Comparison of ENCODE assay signal across 7 mouse cellular contexts in genomic region chr11:84916053-84916702, GRCm38 (mm10). TPM values are rescaled to one million over a fixed set of nuclear protein-coding genes. Genes with fewer than 3 reads are reported as not detected.
DNase-seq lines count a peak whose midpoint lies in the region; ATAC-seq lines count a peak whose summit lies in the region.

Znhit3 (minus strand) TSS chr11:84916366.

- H3K9ac ChIP-seq in intestine, embryonic 15.5 days, result peak within 1 kb of the TSS; percentile 79

- H3K4me3 ChIP-seq in intestine, embryonic 15.5 days (replicated peaks), result peak within 1 kb of the TSS; percentile 87
- H3K4me3 ChIP-seq in midbrain, embryonic 10.5 days, result peak within 1 kb of the TSS; percentile 72

- ATAC-seq in intestine, embryonic 15.5 days, result peak; percentile 93

- H3K9me3 ChIP-seq in intestine, embryonic 15.5 days, result no peaks in the 10 kb centered on the region
- H3K9me3 ChIP-seq in midbrain, embryonic 10.5 days (replicated peaks), result no peaks in the 10 kb centered on the region

- 3% methylated on average over 34 of the region's 34 CpGs for WGBS in intestine, embryonic 15.5 days
- 4% methylated on average over 34 of the region's 34 CpGs for WGBS in midbrain, embryonic 10.5 days

- H3K36me3 ChIP-seq in intestine, embryonic 15.5 days, result peaks cover 9% of the 10 kb centered on the region; the same call in 1 of the 2 replicates
- peaks cover 35% of the 10 kb centered on the region for H3K36me3 ChIP-seq in midbrain, embryonic 10.5 days

- peak; percentile 66 to 70 for DNase-seq in adrenal gland, adult 18-20 months (ENCODE audit: low spot score in 2 of 2)
- peak; percentile 94 for DNase-seq in embryo, embryonic 11 days
- DNase-seq in gastrocnemius, postnatal 36 days, result peak; percentile 53 to 68
- DNase-seq in left cerebral cortex, postnatal 25 days (ENCODE audit: low spot score in 2 of 2), result peak; percentile 91 to 96
- peak; percentile 80 for DNase-seq in midbrain, embryonic 10.5 days (ENCODE audit: low spot score)
- DNase-seq in right cerebral cortex, postnatal 4 days, result peak; percentile 73

- peak within 1 kb of the TSS; percentile 62 for H3K4me2 ChIP-seq in intestine, embryonic 15.5 days (replicated peaks)

- H3K4me1 ChIP-seq in intestine, embryonic 15.5 days (replicated peaks), result 0 out of 2 replicates have a peak, but pooled peaks cover 4% of the 10 kb centered on the region
- H3K4me1 ChIP-seq in midbrain, embryonic 10.5 days, result peaks cover 24% of the 10 kb centered on the region

- 0 out of 2 replicates have a peak within 1 kb of the TSS, but pooled peaks have one; percentile 45 for H3K27ac ChIP-seq in intestine, embryonic 15.5 days
- peak within 1 kb of the TSS; percentile 86 for H3K27ac ChIP-seq in midbrain, embryonic 10.5 days (replicated peaks)

- intact Hi-C loops in gastrocnemius, postnatal 36 days (cut with DNase I), result loop anchor here (5.0 kb wide), 2 partner anchors 61 to 76 kb away; no protein-coding TSS in a partner anchor
- intact Hi-C loops in left cerebral cortex, postnatal 25 days (cut with DNase I), result no loop called here

- no peaks in the 10 kb centered on the region for H3K27me3 ChIP-seq in intestine, embryonic 15.5 days (replicated peaks)
- no peaks in the 10 kb centered on the region for H3K27me3 ChIP-seq in midbrain, embryonic 10.5 days (ENCODE audit: low read depth, poor library complexity, severe bottlenecking)

RNA-seq across cellular contexts. Expression of gene Znhit3, which starts in this region (rescaled TPM):
- 1 to 10 TPM; 8.8 to 9.9 TPM for total RNA-seq in adrenal gland, adult 18-20 months (2021)
- 10 to 100 TPM; 11.7 to 12.8 TPM for total RNA-seq in gastrocnemius, postnatal 36 days (2021)
- polyA plus RNA-seq in intestine, embryonic 15.5 days (2015; fragmentation: Nextera tagmentation; extraction: Ambion mirVana), result 51.6 and 57.1 TPM in 2 replicates
- 10 to 100 TPM; 29.3 to 35.4 TPM for total RNA-seq in left cerebral cortex, postnatal 25 days (2021)
- 80.5 and 91.7 TPM in 2 replicates for polyA plus RNA-seq in midbrain, embryonic 10.5 days (2016; fragmentation: Nextera tagmentation; extraction: Ambion mirVana)

Comparison
In these comparisons a context has a peak if more than half of its experiments do, and no peak if none do; other contexts are left out.
1. Peak in every context shown above with its lines: DNase-seq, ATAC-seq, H3K4me3 ChIP-seq and H3K27ac ChIP-seq.